Mouse (Mus musculus) neural tube, embryonic 13.5 days (tissue): Measurements from ENCODE around the gene Sox5. TPM values are rescaled to one million over a fixed set of nuclear protein-coding genes. Genes with fewer than 3 reads are reported as not detected.
A peak's percentile ranks its signal among the peaks of the same experiment; 100 is the strongest.

Experiments
- ATAC-seq: fragments of 200-750 bp; cut with Nextera tagmentation; 2 replicates; pipeline ENCODE4 v1.8.0; 2017; ENCODE audit warnings: low read depth, mild to moderate bottlenecking, moderate TSS enrichment, moderate library complexity
- H3K27ac ChIP-seq: fragments of 300-500 bp; sonication (generic); replicated peaks from 2 replicates; pipeline ENCODE4 v1.5.1; 2015; ENCODE audit warnings: moderate library complexity, mild to moderate bottlenecking, inconsistent platforms
- H3K27me3 ChIP-seq: fragments of 300-500 bp; sonication (generic); 2 replicates; pipeline ENCODE4 v1.6.1; 2015; ENCODE audit warnings: mild to moderate bottlenecking, inconsistent platforms
- H3K36me3 ChIP-seq: fragments of 300-500 bp; sonication (generic); 2 replicates; pipeline ENCODE4 v1.6.1; 2015; ENCODE audit warnings: mild to moderate bottlenecking, inconsistent platforms
- H3K4me1 ChIP-seq: fragments of 300-500 bp; sonication (generic); replicated peaks from 2 replicates; pipeline ENCODE4 v1.6.1; 2015; ENCODE audit warnings: inconsistent platforms
- H3K4me2 ChIP-seq: fragments of 300-500 bp; sonication (generic); 2 replicates; pipeline ENCODE4 v1.6.1; 2015; ENCODE audit warnings: inconsistent platforms, mild to moderate bottlenecking, moderate library complexity
- H3K4me3 ChIP-seq: fragments of 300-500 bp; sonication (generic); 2 replicates; pipeline ENCODE4 v1.5.1; 2015; ENCODE audit warnings: mild to moderate bottlenecking, inconsistent platforms
- H3K9ac ChIP-seq: fragments of 300-500 bp; sonication (generic); 2 replicates; pipeline ENCODE4 v1.6.1; 2015; ENCODE audit warnings: moderate library complexity, mild to moderate bottlenecking, inconsistent platforms
- H3K9me3 ChIP-seq: fragments of 300-500 bp; sonication (generic); 2 replicates; pipeline ENCODE4 v1.6.1; 2016; ENCODE audit warnings: inconsistent platforms
- WGBS: fragments of 180-500 bp; shearing (Covaris S2); methylation state at CpG from one replicate; pipeline ENCODE4 v1.1.7; 2015; 5-methylcytosine and 5-hydroxymethylcytosine counted together
- polyA plus RNA-seq: library from polyadenylated mRNA; unstranded; fragments of >200 nt; fragmentation: Nextera tagmentation; extraction: Ambion mirVana; gene quantifications from 2 replicates; pipeline ENCODE4 v1.2.1, GENCODE M21; 2015

Sox5 gene
- polyA plus RNA-seq, 1 experiment from 2014 or later = 24.8 TPM

GRCm38 (mm10) chr6:144166651-144167050, 615.1 kb downstream of the Sox5 start:
- Histone ChIP-seq H3K9me3 (no peaks in the 10 kb centered on the region), H3K4me1 (peaks cover 31% of the 10 kb centered on the region), H3K4me2 (no peak overlapping the region), H3K4me3 (no peak overlapping the region), H3K36me3 (no peaks in the 10 kb centered on the region), H3K27ac (peak overlapping the region; percentile 46), H3K9ac (peak overlapping the region; percentile 34; the same call in 1 of the 2 replicates), H3K27me3 (no peaks in the 10 kb centered on the region)
- 55% methylated on average over 8 of the region's 8 CpGs for WGBS
- ATAC-seq = no peak; the same call in 1 of the 2 replicates

GRCm38 (mm10) chr6:144166104-144166503, 615.7 kb downstream of the Sox5 start:
- Histone ChIP-seq H3K27me3 (no peaks in the 10 kb centered on the region), H3K9me3 (no peaks in the 10 kb centered on the region), H3K36me3 (no peaks in the 10 kb centered on the region), H3K27ac (peak overlapping the region; percentile 46), H3K4me2 (peak overlapping the region; percentile 28), H3K9ac (peak overlapping the region; percentile 34; the same call in 1 of the 2 replicates), H3K4me3 (no peak overlapping the region), H3K4me1 (peaks cover 31% of the 10 kb centered on the region)
- WGBS = 3% methylated on average over 8 of the region's 8 CpGs
- ATAC-seq = peak; percentile 81

- H3K4me1 ChIP-seq = peaks cover 17% of the 10 kb centered on the region
- H3K27ac ChIP-seq = no peak overlapping the region
- H3K27me3 ChIP-seq = no peaks in the 10 kb centered on the region
- no peak for ATAC-seq
- no peaks in the 10 kb centered on the region for H3K9me3 ChIP-seq
- no peak overlapping the region for H3K4me2 ChIP-seq
- no peak overlapping the region for H3K4me3 ChIP-seq
- H3K36me3 ChIP-seq = no peaks in the 10 kb centered on the region
- 80% methylated on average over 9 of the region's 9 CpGs for WGBS
- H3K9ac ChIP-seq = no peak overlapping the region
Observed at GRCm38 (mm10) chr6:144163501-144163900, 618.3 kb downstream of the Sox5 start.

- WGBS = 96% methylated on average over 12 of the region's 12 CpGs
- no peaks in the 10 kb centered on the region for H3K36me3 ChIP-seq
- no peak overlapping the region for H3K9ac ChIP-seq
- no peak overlapping the region for H3K4me3 ChIP-seq
- no peak overlapping the region for H3K27ac ChIP-seq
- no peaks in the 10 kb centered on the region for H3K27me3 ChIP-seq
- no peaks in the 10 kb centered on the region for H3K9me3 ChIP-seq
- no peak for ATAC-seq
- H3K4me1 ChIP-seq = peaks cover 23% of the 10 kb centered on the region
- no peak overlapping the region for H3K4me2 ChIP-seq
Observed at GRCm38 (mm10) chr6:144158637-144159036, 623.1 kb downstream of the Sox5 start.

GRCm38 (mm10) chr6:144154892-144155424, 626.8 kb downstream of the Sox5 start:
- peak overlapping the region; percentile 52 for H3K27ac ChIP-seq

GRCm38 (mm10) chr6:144151957-144152356, 629.8 kb downstream of the Sox5 start:
- Histone ChIP-seq H3K9ac (no peak overlapping the region), H3K4me1 (peaks cover 33% of the 10 kb centered on the region), H3K27me3 (no peaks in the 10 kb centered on the region), H3K36me3 (no peaks in the 10 kb centered on the region), H3K9me3 (no peaks in the 10 kb centered on the region), H3K4me3 (no peak overlapping the region), H3K27ac (no peak overlapping the region), H3K4me2 (no peak overlapping the region)
- no peak for ATAC-seq
- 12% methylated on average over 3 of the region's 3 CpGs for WGBS

More at GRCm38 (mm10) chr6:144154892-144155424, 626.8 kb downstream of the Sox5 start:
- H3K36me3 ChIP-seq = no peaks in the 10 kb centered on the region
- H3K9ac ChIP-seq = peak overlapping the region; percentile 31; the same call in 1 of the 2 replicates
- peak; percentile 79 for ATAC-seq
- H3K4me3 ChIP-seq = no peak overlapping the region
- no peaks in the 10 kb centered on the region for H3K9me3 ChIP-seq
- 9% methylated on average over 9 of the region's 9 CpGs for WGBS
- peak overlapping the region; percentile 10 for H3K4me2 ChIP-seq
- no peaks in the 10 kb centered on the region for H3K27me3 ChIP-seq
- peaks cover 33% of the 10 kb centered on the region for H3K4me1 ChIP-seq

- H3K27me3 ChIP-seq = no peaks in the 10 kb centered on the region
- H3K4me2 ChIP-seq = peak overlapping the region; percentile 21; the same call in 1 of the 2 replicates
- H3K4me3 ChIP-seq = no peak overlapping the region
- 25% methylated on average over 10 of the region's 10 CpGs for WGBS
- no peaks in the 10 kb centered on the region for H3K9me3 ChIP-seq
- peaks cover 31% of the 10 kb centered on the region for H3K4me1 ChIP-seq
- no peak overlapping the region for H3K27ac ChIP-seq
- H3K9ac ChIP-seq = no peak overlapping the region
- no peaks in the 10 kb centered on the region for H3K36me3 ChIP-seq
- no peak for ATAC-seq
Observed at GRCm38 (mm10) chr6:144151075-144151474, 630.7 kb downstream of the Sox5 start.

GRCm38 (mm10) chr6:144137397-144137796, 644.4 kb downstream of the Sox5 start:
- H3K4me2 ChIP-seq = no peak overlapping the region
- H3K27me3 ChIP-seq = no peaks in the 10 kb centered on the region
- H3K27ac ChIP-seq = no peak overlapping the region
- peaks cover 9% of the 10 kb centered on the region; the same call in 1 of the 2 replicates for H3K4me1 ChIP-seq
- no peak for ATAC-seq
- no peak overlapping the region for H3K9ac ChIP-seq
- H3K9me3 ChIP-seq = no peaks in the 10 kb centered on the region
- 89% methylated on average over 5 of the region's 5 CpGs for WGBS
- H3K36me3 ChIP-seq = no peaks in the 10 kb centered on the region
- no peak overlapping the region for H3K4me3 ChIP-seq

- WGBS = 86% methylated on average over 4 of the region's 4 CpGs
- Histone ChIP-seq H3K9me3 (no peaks in the 10 kb centered on the region), H3K27me3 (no peaks in the 10 kb centered on the region), H3K27ac (no peak overlapping the region), H3K4me1 (peaks cover 6% of the 10 kb centered on the region; the same call in 1 of the 2 replicates), H3K36me3 (no peaks in the 10 kb centered on the region), H3K9ac (no peak overlapping the region), H3K4me2 (no peak overlapping the region), H3K4me3 (no peak overlapping the region)
- ATAC-seq = no peak
Observed at GRCm38 (mm10) chr6:144136894-144137293, 644.9 kb downstream of the Sox5 start.

GRCm38 (mm10) chr6:144129927-144130326, 651.9 kb downstream of the Sox5 start:
- no peak for ATAC-seq
- no peak overlapping the region for H3K4me3 ChIP-seq
- H3K27me3 ChIP-seq = no peaks in the 10 kb centered on the region
- WGBS = 85% methylated on average over 12 of the region's 12 CpGs
- no peak overlapping the region for H3K27ac ChIP-seq
- no peak overlapping the region for H3K4me2 ChIP-seq
- peaks cover 16% of the 10 kb centered on the region for H3K4me1 ChIP-seq
- H3K9me3 ChIP-seq = no peaks in the 10 kb centered on the region
- H3K36me3 ChIP-seq = no peaks in the 10 kb centered on the region
- no peak overlapping the region for H3K9ac ChIP-seq

- no peaks in the 10 kb centered on the region for H3K27me3 ChIP-seq
- peaks cover 9% of the 10 kb centered on the region; the same call in 1 of the 2 replicates for H3K4me1 ChIP-seq
- no peak overlapping the region for H3K4me2 ChIP-seq
- H3K27ac ChIP-seq = no peak overlapping the region
- H3K36me3 ChIP-seq = no peaks in the 10 kb centered on the region
- WGBS = 84% methylated on average over 1 of the region's 1 CpGs
- no peaks in the 10 kb centered on the region for H3K9me3 ChIP-seq
- ATAC-seq = no peak
- H3K9ac ChIP-seq = no peak overlapping the region
- no peak overlapping the region for H3K4me3 ChIP-seq
Observed at GRCm38 (mm10) chr6:144119961-144120360, 661.8 kb downstream of the Sox5 start.

- H3K4me2 ChIP-seq = no peak overlapping the region
- 88% methylated on average over 6 of the region's 6 CpGs for WGBS
- no peak for ATAC-seq
Observed at GRCm38 (mm10) chr6:144116646-144117045, 665.1 kb downstream of the Sox5 start.

GRCm38 (mm10) chr6:144111561-144111960, 670.2 kb downstream of the Sox5 start:
- ATAC-seq = no peak
- H3K36me3 ChIP-seq = no peaks in the 10 kb centered on the region
- 70% methylated on average over 6 of the region's 6 CpGs for WGBS
- H3K4me1 ChIP-seq = peaks cover 16% of the 10 kb centered on the region
- H3K27ac ChIP-seq = no peak overlapping the region
- no peak overlapping the region for H3K4me2 ChIP-seq
- H3K9ac ChIP-seq = no peak overlapping the region
- H3K9me3 ChIP-seq = no peaks in the 10 kb centered on the region
- no peak overlapping the region for H3K4me3 ChIP-seq
- H3K27me3 ChIP-seq = no peaks in the 10 kb centered on the region

More at GRCm38 (mm10) chr6:144116646-144117045, 665.1 kb downstream of the Sox5 start:
- H3K27ac ChIP-seq = no peak overlapping the region
- H3K27me3 ChIP-seq = no peaks in the 10 kb centered on the region
- peaks cover 12% of the 10 kb centered on the region for H3K4me1 ChIP-seq
- no peaks in the 10 kb centered on the region for H3K9me3 ChIP-seq
- H3K4me3 ChIP-seq = no peak overlapping the region
- H3K9ac ChIP-seq = no peak overlapping the region
- no peaks in the 10 kb centered on the region for H3K36me3 ChIP-seq
